Mouse (Mus musculus) lung, embryonic 14.5 days (tissue): ENCODE results near the gene Nsmce4a. TPM values are rescaled to one million over a fixed set of nuclear protein-coding genes. Genes with fewer than 3 reads are reported as not detected.

Experiments used
- ATAC-seq: fragments of 200-750 bp; cut with Nextera tagmentation; 2 replicates; pipeline ENCODE4 v1.8.0; 2017; ENCODE audit warnings: mild to moderate bottlenecking, moderate TSS enrichment, moderate library complexity; ENCODE audit not compliant: insufficient read depth
- DNase-seq: peaks from one replicate; pipeline ENCODE4 v3.0.0-alpha.2; 2015
- H3K27ac ChIP-seq: fragments of 300-500 bp; sonication (generic); 2 replicates; pipeline ENCODE4 v1.5.1; 2014; ENCODE audit warnings: low read depth, mild to moderate bottlenecking, moderate library complexity
- H3K27me3 ChIP-seq: fragments of 300-500 bp; sonication (generic); 2 replicates; pipeline ENCODE4 v1.6.1; 2014; ENCODE audit warnings: low read length, control low read depth; ENCODE audit not compliant: insufficient read depth
- H3K36me3 ChIP-seq: fragments of 300-500 bp; sonication (generic); 2 replicates; pipeline ENCODE4 v1.6.1; 2014; ENCODE audit warnings: control low read depth; ENCODE audit not compliant: insufficient read depth
- H3K4me1 ChIP-seq: fragments of 300-500 bp; sonication (generic); 2 replicates; pipeline ENCODE4 v1.6.1; 2014; ENCODE audit warnings: antibody characterized with exemption, control low read depth; ENCODE audit not compliant: insufficient read depth
- H3K4me2 ChIP-seq: fragments of 300-500 bp; sonication (generic); 2 replicates; pipeline ENCODE4 v1.6.1; 2014; ENCODE audit warnings: mild to moderate bottlenecking
- H3K4me3 ChIP-seq: fragments of 300-500 bp; sonication (generic); 2 replicates; pipeline ENCODE4 v1.5.1; 2014; ENCODE audit warnings: low read depth, low read length
- H3K9ac ChIP-seq: fragments of 300-500 bp; sonication (generic); 2 replicates; pipeline ENCODE4 v1.6.1; 2014
- H3K9me3 ChIP-seq: fragments of 300-500 bp; sonication (generic); 2 replicates; pipeline ENCODE4 v1.6.1; 2016; ENCODE audit warnings: low read depth, low read length, control low read depth
- CTCF ChIP-seq: IDR thresholded peaks from 2 replicates; pipeline ENCODE4 v1.5.1; 2016; ENCODE audit warnings: antibody characterized with exemption, low read depth
- WGBS: fragments of 180-500 bp; shearing (Covaris S2); extraction: QIAGEN DNeasy Blood & Tissue Kit; methylation state at CpG from one replicate; pipeline ENCODE4 v1.1.7; 2014; 5-methylcytosine and 5-hydroxymethylcytosine counted together
- polyA plus RNA-seq: library from polyadenylated mRNA; unstranded; fragments of >200 nt; fragmentation: Nextera tagmentation; extraction: Ambion mirVana; gene quantifications from 2 replicates; pipeline ENCODE4 v1.2.1, GENCODE M21; 2014

The Nsmce4a gene
- polyA plus RNA-seq: 185 and 192 TPM in 2 replicates

DNA sequence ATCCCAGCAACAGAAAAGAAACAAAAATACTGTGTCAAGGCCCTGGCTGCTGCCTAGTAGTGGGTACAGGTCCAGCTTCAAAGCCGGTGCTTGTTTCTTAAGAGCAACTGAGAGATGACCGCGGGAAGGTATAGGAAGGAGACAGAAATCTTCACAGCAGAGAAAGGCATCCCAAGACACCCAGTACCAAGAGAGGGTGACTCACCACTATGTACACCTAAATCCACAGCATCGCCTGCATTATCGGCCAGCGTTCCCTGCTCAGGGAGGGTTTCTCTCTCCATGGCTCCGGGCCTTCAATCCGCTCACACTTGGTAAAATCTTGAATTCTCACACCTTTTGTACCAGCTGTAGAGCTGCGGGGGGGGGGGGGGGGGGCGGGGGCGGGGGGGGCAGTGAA, at the start of gene Nsmce4a:
Gene Nsmce4a (minus strand): TSS at position 298 of the 400 bp plus-strand sequence.
- peaks cover 2% of the 10 kb centered on the region; the same call in 1 of the 2 replicates for H3K4me1 ChIP-seq
- H3K4me2 ChIP-seq: no peak within 1 kb of the TSS
- TF ChIP-seq CTCF: no peak
- no peaks in the 10 kb centered on the region for H3K9me3 ChIP-seq
- H3K4me3 ChIP-seq: no peak within 1 kb of the TSS
- no peak within 1 kb of the TSS for H3K9ac ChIP-seq
- no peak for ATAC-seq
- no peaks in the 10 kb centered on the region for H3K27me3 ChIP-seq
- no peak within 1 kb of the TSS for H3K27ac ChIP-seq
- H3K36me3 ChIP-seq: no peaks in the 10 kb centered on the region
- no peak for DNase-seq
- WGBS: 56% methylated on average over 11 of the region's 11 CpGs

DNA sequence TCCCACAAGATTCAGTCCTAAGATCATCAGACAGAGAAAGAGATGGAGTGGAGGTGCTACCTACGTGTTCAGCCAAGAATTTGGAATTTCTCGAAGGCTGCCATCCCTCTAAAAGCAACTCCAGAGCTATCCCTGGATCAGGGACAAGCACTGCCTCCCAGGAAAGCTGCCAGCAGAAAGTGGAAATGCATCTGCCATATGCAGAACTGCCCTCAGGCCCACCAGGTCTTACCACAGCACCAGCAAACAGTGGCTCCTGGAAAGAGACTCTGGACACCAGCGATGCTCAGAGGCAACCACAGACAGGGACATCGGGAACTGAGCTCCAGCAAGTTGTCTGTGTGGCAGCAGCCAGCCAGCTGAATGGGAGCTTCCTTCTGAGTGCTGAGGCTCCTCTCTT, 49.4 kb upstream of the Nsmce4a start:
- Histone ChIP-seq H3K9ac (no peak overlapping the region), H3K27ac (no peak overlapping the region), H3K27me3 (no peaks in the 10 kb centered on the region), H3K4me3 (no peak overlapping the region), H3K36me3 (no peaks in the 10 kb centered on the region), H3K4me1 (peaks cover 3% of the 10 kb centered on the region; the same call in 1 of the 2 replicates), H3K9me3 (no peaks in the 10 kb centered on the region), H3K4me2 (no peak overlapping the region)
- ATAC-seq (no peak), DNase-seq (no peak)
- 68% methylated on average over 4 of the region's 4 CpGs for WGBS
- no peak for TF ChIP-seq CTCF

- WGBS: 34% methylated on average over 3 of the region's 3 CpGs
- Histone ChIP-seq H3K4me1 (peaks cover 3% of the 10 kb centered on the region; the same call in 1 of the 2 replicates), H3K36me3 (no peaks in the 10 kb centered on the region), H3K4me2 (no peak overlapping the region), H3K9me3 (no peaks in the 10 kb centered on the region), H3K27ac (no peak overlapping the region), H3K4me3 (no peak overlapping the region), H3K27me3 (no peaks in the 10 kb centered on the region), H3K9ac (no peak overlapping the region)
- DNase-seq (peak; percentile 65), ATAC-seq (no peak)
- TF ChIP-seq CTCF: no peak
Measured at GRCm38 (mm10) chr7:130621953-130622352, 49.0 kb upstream of the Nsmce4a start.

DNA sequence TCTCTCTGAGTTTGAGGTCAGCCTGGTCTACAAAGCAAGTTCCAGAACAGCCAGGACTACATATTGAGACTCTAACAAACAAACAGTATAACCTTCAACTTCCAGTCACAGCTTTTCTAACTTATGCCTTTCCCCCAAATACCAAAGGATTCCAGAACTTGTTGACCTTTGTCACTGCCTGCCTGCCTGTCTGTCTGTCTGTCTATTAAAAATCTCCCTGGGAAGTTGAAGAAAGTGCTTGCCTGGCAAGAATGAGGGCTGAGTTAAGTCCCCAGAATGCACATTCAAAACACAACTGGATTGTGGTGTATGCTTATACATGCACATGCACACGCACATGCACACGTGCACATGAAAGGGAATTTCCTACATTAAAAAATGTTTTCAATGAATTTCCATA, 48.1 kb upstream of the Nsmce4a start:
- Histone ChIP-seq H3K27ac (no peak overlapping the region), H3K27me3 (no peaks in the 10 kb centered on the region), H3K9ac (no peak overlapping the region), H3K9me3 (no peaks in the 10 kb centered on the region), H3K4me1 (peaks cover 3% of the 10 kb centered on the region; the same call in 1 of the 2 replicates), H3K4me3 (no peak overlapping the region), H3K4me2 (no peak overlapping the region), H3K36me3 (no peaks in the 10 kb centered on the region)
- ATAC-seq (no peak), DNase-seq (no peak)
- TF ChIP-seq CTCF: no peak
- 86% methylated on average over 2 of the region's 2 CpGs for WGBS

DNA sequence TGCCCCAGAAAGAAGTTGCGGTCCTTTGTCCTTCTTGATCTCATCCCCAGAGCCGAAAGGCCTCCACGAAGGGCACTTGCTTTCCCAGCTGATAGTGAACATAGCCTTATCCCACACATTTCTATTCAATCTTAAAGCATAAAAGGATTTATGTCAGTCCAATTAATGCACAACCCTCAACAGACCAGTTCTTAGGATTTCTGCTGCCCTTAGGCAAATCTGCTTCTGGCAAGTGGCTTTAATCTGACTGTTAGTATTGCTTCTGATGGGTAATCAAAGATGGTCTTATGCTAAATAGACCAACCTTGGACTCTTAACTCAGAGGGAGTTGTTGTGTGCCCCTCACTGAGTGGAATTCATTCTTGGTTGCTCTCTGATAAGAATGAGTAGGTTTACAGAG, 44.7 kb upstream of the Nsmce4a start:
- DNase-seq: no peak
- no peaks in the 10 kb centered on the region for H3K36me3 ChIP-seq
- ATAC-seq: no peak
- 80% methylated on average over 3 of the region's 3 CpGs for WGBS
- H3K27me3 ChIP-seq: no peaks in the 10 kb centered on the region
- no peak overlapping the region for H3K9ac ChIP-seq
- H3K4me3 ChIP-seq: no peak overlapping the region
- H3K4me1 ChIP-seq: peaks cover 3% of the 10 kb centered on the region; the same call in 1 of the 2 replicates
- H3K4me2 ChIP-seq: no peak overlapping the region
- H3K27ac ChIP-seq: no peak overlapping the region
- no peaks in the 10 kb centered on the region for H3K9me3 ChIP-seq
- no peak for TF ChIP-seq CTCF

- DNase-seq (no peak), ATAC-seq (no peak)
- Histone ChIP-seq H3K4me1 (no peaks in the 10 kb centered on the region), H3K9ac (no peak overlapping the region), H3K27ac (no peak overlapping the region), H3K27me3 (no peaks in the 10 kb centered on the region), H3K4me3 (no peak overlapping the region), H3K4me2 (no peak overlapping the region), H3K36me3 (no peaks in the 10 kb centered on the region), H3K9me3 (no peaks in the 10 kb centered on the region)
- 53% methylated on average over 4 of the region's 4 CpGs for WGBS
- no peak for TF ChIP-seq CTCF
Measured at GRCm38 (mm10) chr7:130613973-130614372, 41.1 kb upstream of the Nsmce4a start.

GRCm38 (mm10) chr7:130606958-130607357, 34.0 kb upstream of the Nsmce4a start:
- no peak for TF ChIP-seq CTCF
- Histone ChIP-seq H3K4me2 (no peak overlapping the region), H3K27me3 (no peaks in the 10 kb centered on the region), H3K27ac (no peak overlapping the region), H3K4me3 (no peak overlapping the region), H3K9me3 (no peaks in the 10 kb centered on the region), H3K4me1 (no peaks in the 10 kb centered on the region), H3K9ac (no peak overlapping the region), H3K36me3 (no peaks in the 10 kb centered on the region)
- ATAC-seq (no peak), DNase-seq (no peak)
- 84% methylated on average over 4 of the region's 4 CpGs for WGBS

GRCm38 (mm10) chr7:130605111-130605510, 32.2 kb upstream of the Nsmce4a start:
- H3K9me3 ChIP-seq: no peaks in the 10 kb centered on the region
- H3K4me3 ChIP-seq: no peak overlapping the region
- no peaks in the 10 kb centered on the region for H3K36me3 ChIP-seq
- TF ChIP-seq CTCF: peak; percentile 77
- H3K4me2 ChIP-seq: no peak overlapping the region
- H3K27me3 ChIP-seq: no peaks in the 10 kb centered on the region
- ATAC-seq (no peak), DNase-seq (peak; percentile 51)
- H3K4me1 ChIP-seq: no peaks in the 10 kb centered on the region
- 23% methylated on average over 6 of the region's 6 CpGs for WGBS
- no peak overlapping the region for H3K9ac ChIP-seq
- H3K27ac ChIP-seq: no peak overlapping the region
